Mouse (Mus musculus) neutrophil, adult 59 days (primary cell): ENCODE results near the gene Zfp365. TPM values are rescaled to one million over a fixed set of nuclear protein-coding genes. Genes with fewer than 3 reads are reported as not detected.

Experiments used
- total RNA-seq, 2 experiments: library from RNA; stranded (reverse); gene quantifications; 1 replicate in 1 of 2; 2 replicates in 1 of 2; pipeline ENCODE4 v1.2.4; 2023

Gene Zfp365
- not detected for total RNA-seq

DNA sequence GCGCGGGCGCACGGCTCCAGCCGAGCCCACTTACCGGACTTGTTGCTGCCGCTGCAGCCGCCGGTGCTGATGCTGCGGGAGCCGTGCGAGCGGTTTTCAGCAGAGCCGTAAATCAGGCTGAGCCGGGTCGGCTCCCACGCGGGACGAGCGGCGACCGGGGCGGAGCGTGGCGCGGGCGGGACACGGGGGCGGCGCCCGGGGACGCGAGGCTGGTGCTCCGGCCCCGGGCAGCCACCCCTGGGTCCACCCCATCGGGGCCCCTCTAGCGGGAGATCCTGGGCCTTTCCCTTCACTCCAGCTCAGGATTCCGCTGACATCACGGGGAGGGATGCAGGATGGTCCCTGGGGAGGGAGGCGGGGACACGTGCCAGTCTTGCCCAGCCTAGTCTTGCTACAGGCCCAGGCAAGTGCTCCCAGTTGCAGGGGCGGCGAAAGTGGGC is at the start of gene Zfp365:
Gene Zfp365 (minus strand): TSS at position 326 of the 440 bp plus-strand sequence.

Other genes starting within 250 kb of the Zfp365 start
- 1 to 10 TPM; 6.0 to 6.1 TPM for gene Rtkn2, start 66.9 kb upstream of the Zfp365 start, total RNA-seq